Mouse (Mus musculus) bone marrow macrophage, adult 2 months (primary cell): ENCODE data around the gene Cby3.

Source experiments
- CTCF ChIP-seq: IDR thresholded peaks from 2 replicates; pipeline ENCODE4 v1.5.1; 2012; ENCODE audit warnings: low read depth, mild to moderate bottlenecking, low read length, moderate library complexity
- POLR2A ChIP-seq: IDR thresholded peaks from 2 replicates; pipeline ENCODE4 v1.6.1; 2012; ENCODE audit warnings: mild to moderate bottlenecking, low read depth, low read length, borderline replicate concordance

DNA sequence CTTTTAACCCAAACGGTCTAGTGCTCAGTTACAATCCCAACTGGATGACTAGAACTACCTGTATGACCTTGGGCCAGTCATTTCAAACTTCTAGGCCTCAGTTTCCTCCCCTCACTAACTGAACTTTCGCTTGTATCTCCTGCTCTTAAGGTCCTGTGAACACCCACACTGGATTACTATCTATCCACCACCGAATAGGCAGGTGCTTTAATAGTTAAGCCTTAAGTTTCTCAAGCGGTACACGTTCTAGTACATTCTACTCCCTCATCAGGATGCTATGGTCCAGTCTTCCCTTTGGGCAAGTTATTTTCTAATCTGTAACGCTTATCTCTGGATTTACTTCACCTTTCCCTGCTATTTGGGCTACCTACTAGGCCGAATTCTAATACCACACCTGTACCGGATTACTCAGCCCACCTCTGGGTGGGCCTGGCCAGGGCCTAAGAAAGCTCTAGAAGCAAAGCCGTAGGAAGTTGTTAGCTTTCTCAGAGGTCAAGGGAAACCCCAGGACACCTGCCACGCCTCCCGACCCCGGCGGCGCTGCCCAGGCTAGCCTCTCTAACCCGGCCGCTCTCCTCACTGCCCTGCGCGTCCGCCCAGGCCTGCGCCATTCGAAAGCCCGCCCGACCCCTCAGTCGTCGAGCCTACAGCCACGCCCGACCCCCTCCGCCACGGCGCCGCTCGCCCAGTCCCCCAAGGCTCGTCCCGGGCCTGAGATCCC is 29.4 kb upstream of the Cby3 start:
- TF ChIP-seq POLR2A (no peak), CTCF (no peak)
